In genomic region chr17:45237246-45237645, GRCm38 (mm10) we compare ENCODE assay signal across 21 mouse cellular contexts.
A peak's percentile ranks its signal among the peaks of the same experiment; 100 is the strongest.
DNase-seq lines count a peak whose midpoint lies in the region; ATAC-seq and TF ChIP-seq lines count a peak whose summit lies in the region.
"Had no signal": no experiment of that assay in that cellular context is flagged by ENCODE, and none has a peak within 500 bp of the region (broad histone marks: within the 10 kb centered on the region; RNA-seq: fewer than 3 reads in every experiment).

No protein-coding gene starts in this region.

- 0 out of 2 replicates have a peak, but pooled peaks cover 5% of the 10 kb centered on the region for H3K4me1 ChIP-seq in intestine, postnatal 0 days (replicated peaks; ENCODE audit: control insufficient read depth, insufficient read depth, low read length)
- H3K4me1 ChIP-seq in intestine, embryonic 16.5 days (ENCODE audit: control insufficient read depth, insufficient read depth, low read length) = peaks cover 4% of the 10 kb centered on the region; the same call in 1 of the 2 replicates
- H3K4me1 ChIP-seq in lung, embryonic 14.5 days (ENCODE audit: insufficient read depth) = no peaks in the 10 kb centered on the region
- H3K4me1 ChIP-seq in ES-Bruce4 (ENCODE audit: control insufficient read depth, insufficient read depth, low read length) = no peaks in the 10 kb centered on the region
- peaks cover 6% of the 10 kb centered on the region; the same call in 1 of the 2 replicates for H3K4me1 ChIP-seq in kidney, embryonic 15.5 days
- H3K4me1 ChIP-seq: heart, embryonic 15.5 days; midbrain, embryonic 13.5 days; neural tube, embryonic 13.5 days had no signal

- H3K27me3 ChIP-seq in intestine, postnatal 0 days (replicated peaks; ENCODE audit: control insufficient read depth, insufficient read depth, low read length) = no peaks in the 10 kb centered on the region
- no peaks in the 10 kb centered on the region for H3K27me3 ChIP-seq in intestine, embryonic 16.5 days (replicated peaks; ENCODE audit: control insufficient read depth, insufficient read depth, low read length)
- H3K27me3 ChIP-seq in lung, embryonic 14.5 days (ENCODE audit: insufficient read depth, low read length) = no peaks in the 10 kb centered on the region
- H3K27me3 ChIP-seq in ES-Bruce4 (ENCODE audit: control insufficient read depth, insufficient read depth, low read length, poor library complexity, severe bottlenecking) = no peaks in the 10 kb centered on the region
- H3K27me3 ChIP-seq in kidney, embryonic 15.5 days = no peaks in the 10 kb centered on the region
- H3K27me3 ChIP-seq: heart, embryonic 15.5 days; neural tube, embryonic 13.5 days; Patski had no signal

- TF ChIP-seq POLR2A in ES-Bruce4 (IDR thresholded peaks at IDR 0.05; ENCODE audit: insufficient read depth, low read length) = no peak
- no peak for TF ChIP-seq POLR2A in brain, embryonic 14.5 days (IDR thresholded peaks at IDR 0.05; ENCODE audit: borderline replicate concordance, extremely low read depth, insufficient read depth, insufficient read length, poor library complexity, severe bottlenecking)

- DNase-seq in lung, embryonic 14.5 days = no peak
- DNase-seq in lung, postnatal 25 days (ENCODE audit: low spot score) = no peak
- no peak for DNase-seq in brain, embryonic 14.5 days (ENCODE audit: low read depth)
- DNase-seq in urinary bladder, adult 2 months (ENCODE audit: low spot score) = no peak
- DNase-seq: adrenal gland, postnatal 14 days; B cell, adult 2 months; cerebellum, adult 18-20 months; cerebellum, postnatal 25 days; embryo, embryonic 11 days; gastrocnemius, postnatal 14 days; kidney, adult 9 months; left cerebral cortex, postnatal 4 days had no signal

- ATAC-seq in intestine, postnatal 0 days = no peak
- ATAC-seq in intestine, embryonic 16.5 days = no peak
- no peak for ATAC-seq in lung, embryonic 14.5 days (ENCODE audit: insufficient read depth)
- ATAC-seq in kidney, embryonic 15.5 days (replicated peaks; ENCODE audit: low FRiP score) = no peak
- ATAC-seq: midbrain, embryonic 13.5 days; Patski had no signal

- no peak overlapping the region for H3K9ac ChIP-seq in intestine, postnatal 0 days (ENCODE audit: low read depth, low read length)
- no peak overlapping the region for H3K9ac ChIP-seq in intestine, embryonic 16.5 days (ENCODE audit: low read depth, low read length)
- no peak overlapping the region for H3K9ac ChIP-seq in lung, embryonic 14.5 days
- H3K9ac ChIP-seq in ES-Bruce4 (ENCODE audit: low read depth, poor library complexity, severe bottlenecking) = no peak overlapping the region
- H3K9ac ChIP-seq in kidney, embryonic 15.5 days = no peak overlapping the region
- H3K9ac ChIP-seq: heart, embryonic 15.5 days; lung, embryonic 15.5 days; midbrain, embryonic 13.5 days; neural tube, embryonic 13.5 days had no signal

- TF ChIP-seq CTCF in intestine, postnatal 0 days (IDR thresholded peaks at IDR 0.05; ENCODE audit: low read depth) = peak; percentile 43
- TF ChIP-seq CTCF in lung, embryonic 14.5 days (IDR thresholded peaks at IDR 0.05; ENCODE audit: low read depth) = peak; percentile 52
- peak; percentile 35 for TF ChIP-seq CTCF in ES-Bruce4 (IDR thresholded peaks at IDR 0.05; ENCODE audit: low read depth, low read length)
- TF ChIP-seq CTCF in brain, embryonic 14.5 days (IDR thresholded peaks at IDR 0.05; ENCODE audit: borderline replicate concordance, extremely low read depth, insufficient read depth, insufficient read length) = peak; percentile 33; the same call in 1 of the 2 replicates

- no peak overlapping the region for H3K27ac ChIP-seq in intestine, postnatal 0 days (ENCODE audit: low read depth, low read length)
- H3K27ac ChIP-seq in intestine, embryonic 16.5 days (ENCODE audit: low read length) = no peak overlapping the region
- no peak overlapping the region for H3K27ac ChIP-seq in lung, embryonic 14.5 days (ENCODE audit: low read depth)
- H3K27ac ChIP-seq in ES-Bruce4 (ENCODE audit: insufficient read depth, low read length) = no peak overlapping the region
- H3K27ac ChIP-seq in kidney, embryonic 15.5 days = no peak overlapping the region
- H3K27ac ChIP-seq: heart, embryonic 15.5 days; lung, embryonic 15.5 days; midbrain, embryonic 13.5 days; neural tube, embryonic 13.5 days had no signal

- H3K9me3 ChIP-seq in intestine, postnatal 0 days (ENCODE audit: control insufficient read depth) = no peaks in the 10 kb centered on the region
- peaks cover 5% of the 10 kb centered on the region; the same call in 1 of the 2 replicates for H3K9me3 ChIP-seq in intestine, embryonic 16.5 days (ENCODE audit: control insufficient read depth, low read length)
- H3K9me3 ChIP-seq in lung, embryonic 14.5 days (ENCODE audit: low read depth, low read length) = peaks cover 4% of the 10 kb centered on the region; the same call in 1 of the 2 replicates
- H3K9me3 ChIP-seq in ES-Bruce4 (replicated peaks; ENCODE audit: control insufficient read depth, insufficient read depth, low read length, poor library complexity, severe bottlenecking) = no peaks in the 10 kb centered on the region
- no peaks in the 10 kb centered on the region for H3K9me3 ChIP-seq in kidney, embryonic 15.5 days (replicated peaks)
- H3K9me3 ChIP-seq: lung, embryonic 15.5 days; neural tube, embryonic 13.5 days had no signal

- no peak overlapping the region for H3K4me3 ChIP-seq in intestine, postnatal 0 days (ENCODE audit: low read depth, low read length)
- H3K4me3 ChIP-seq in intestine, embryonic 16.5 days (ENCODE audit: low read length) = no peak overlapping the region
- H3K4me3 ChIP-seq in lung, embryonic 14.5 days (ENCODE audit: low read depth, low read length) = no peak overlapping the region
- no peak overlapping the region for H3K4me3 ChIP-seq in ES-Bruce4 (ENCODE audit: low read depth, low read length)
- H3K4me3 ChIP-seq in kidney, embryonic 15.5 days (replicated peaks) = no peak overlapping the region
- H3K4me3 ChIP-seq: heart, embryonic 15.5 days; lung, embryonic 15.5 days; midbrain, embryonic 13.5 days; neural tube, embryonic 13.5 days had no signal

- 64% methylated on average over 1 of the region's 1 CpGs for WGBS in intestine, postnatal 0 days
- WGBS in intestine, embryonic 16.5 days = 79% methylated on average over 1 of the region's 1 CpGs
- 79% methylated on average over 1 of the region's 1 CpGs for WGBS in lung, embryonic 14.5 days
- WGBS in kidney, embryonic 15.5 days = 81% methylated on average over 1 of the region's 1 CpGs

- no peaks in the 10 kb centered on the region for H3K36me3 ChIP-seq in intestine, postnatal 0 days (ENCODE audit: control insufficient read depth, insufficient read depth)
- H3K36me3 ChIP-seq in intestine, embryonic 16.5 days (ENCODE audit: control insufficient read depth, insufficient read depth, low read length) = no peaks in the 10 kb centered on the region
- H3K36me3 ChIP-seq in lung, embryonic 14.5 days (ENCODE audit: insufficient read depth) = no peaks in the 10 kb centered on the region
- H3K36me3 ChIP-seq in ES-Bruce4 (ENCODE audit: control insufficient read depth, insufficient read depth, low read length, poor library complexity, severe bottlenecking) = no peaks in the 10 kb centered on the region
- no peaks in the 10 kb centered on the region for H3K36me3 ChIP-seq in kidney, embryonic 15.5 days
- H3K36me3 ChIP-seq: heart, embryonic 15.5 days; lung, embryonic 15.5 days; midbrain, embryonic 13.5 days; neural tube, embryonic 13.5 days had no signal

- H3K4me2 ChIP-seq in intestine, postnatal 0 days (replicated peaks; ENCODE audit: low read depth) = no peak overlapping the region
- H3K4me2 ChIP-seq in intestine, embryonic 16.5 days (ENCODE audit: low read depth, low read length) = no peak overlapping the region
- H3K4me2 ChIP-seq in lung, embryonic 14.5 days = no peak overlapping the region
- no peak overlapping the region for H3K4me2 ChIP-seq in kidney, embryonic 15.5 days
- H3K4me2 ChIP-seq: heart, embryonic 15.5 days; lung, embryonic 15.5 days; midbrain, embryonic 13.5 days; neural tube, embryonic 13.5 days had no signal

- TF ChIP-seq EP300 in ES-Bruce4 (IDR thresholded peaks at IDR 0.05; ENCODE audit: insufficient read depth, low read depth, low read length) = no peak
